Mouse (Mus musculus) T-helper 1 cell (primary cell): ENCODE data around the gene Jam2.

Source experiments
- in situ Hi-C: fragments of 300-600 bp; cut with MboI, MseI; formaldehyde crosslinking; loops from one replicate; pipeline ENCODE4 v1.15.1; 2025; ENCODE audit warnings: high pct_unique_total_duplicates

Gene Jam2

DNA sequence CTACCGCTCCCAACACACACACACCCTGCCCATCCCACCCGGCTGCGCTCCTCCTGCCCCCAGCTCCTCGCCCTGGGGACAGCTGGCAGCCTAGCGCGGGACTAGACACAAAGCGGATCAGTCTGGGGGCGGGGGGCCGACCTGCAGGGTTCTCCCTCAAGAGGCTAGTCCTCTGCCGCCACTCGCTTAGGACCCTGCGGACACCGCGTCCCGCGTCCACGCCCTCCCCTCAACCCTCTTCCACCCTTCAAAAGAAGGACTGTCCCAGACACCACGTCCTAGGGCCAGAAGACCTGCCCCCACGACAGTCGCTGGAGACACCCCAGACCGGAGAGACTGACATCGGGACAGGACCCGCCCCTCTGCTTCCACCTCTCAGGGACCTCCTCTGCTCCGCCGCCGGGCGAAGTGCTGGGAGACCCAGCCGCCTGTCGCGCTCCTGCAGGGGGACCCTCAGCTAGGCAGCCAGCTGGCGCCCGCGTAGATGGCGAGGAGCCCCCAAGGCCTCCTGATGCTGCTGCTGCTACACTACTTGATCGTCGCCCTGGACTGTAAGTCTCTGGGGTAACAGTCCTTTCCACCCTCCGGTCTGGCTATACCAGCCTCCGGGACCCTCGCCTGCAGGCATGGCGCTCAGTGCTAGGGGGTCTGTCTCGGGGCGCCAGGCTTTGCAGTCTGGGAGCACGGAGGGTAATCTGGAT, at the start of gene Jam2:
TSS of gene Jam2 (plus strand) at position 121 of the 701 bp plus-strand sequence.
- in situ Hi-C loops: loop anchor here (5.0 to 10.0 kb wide), 2 partner anchors 37 to 59 kb away; partner anchors contain the start of gene Mrpl39

DNA sequence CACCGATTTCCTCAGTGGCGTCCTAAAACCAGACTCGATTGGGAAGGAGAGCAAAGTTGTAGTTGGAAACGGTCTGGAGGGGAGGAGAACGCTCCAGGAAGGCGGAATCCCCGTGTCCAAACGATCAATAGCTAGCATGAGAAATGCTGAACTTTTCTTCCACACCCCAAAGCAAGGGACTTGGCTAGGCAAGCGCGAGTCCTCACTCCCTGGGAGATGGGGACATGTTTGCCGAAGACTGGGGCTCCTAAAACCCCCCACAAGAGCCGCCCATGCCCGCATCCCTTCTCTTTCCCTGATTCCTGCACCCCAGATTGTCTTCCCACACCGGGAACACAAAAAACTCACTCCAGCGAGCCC, 39.1 kb upstream of the Jam2 start:
- in situ Hi-C loops: loop anchor here (5.0 kb wide), 2 partner anchors 38 to 98 kb away; partner anchors contain the start of genes Gabpa and Jam2

- in situ Hi-C loops: loop anchor here (5.0 kb wide), 2 partner anchors 37 to 97 kb away; partner anchors contain the start of genes Gabpa and Jam2
These were observed 38.5 kb upstream of the Jam2 start, which contains the start of gene Mrpl39 for GRCm38 (mm10) chr16:84735166-84736105. Gene Mrpl39 (minus strand): TSS chr16:84735742.

GRCm38 (mm10) chr16:84737358-84737757, 36.6 kb upstream of the Jam2 start:
- in situ Hi-C loops: loop anchor here (5.0 kb wide), 2 partner anchors 35 to 95 kb away; partner anchors contain the start of genes Gabpa and Jam2

- in situ Hi-C loops: no loop called here
These were observed 29.0 kb upstream of the Jam2 start for GRCm38 (mm10) chr16:84744703-84745490.

DNA sequence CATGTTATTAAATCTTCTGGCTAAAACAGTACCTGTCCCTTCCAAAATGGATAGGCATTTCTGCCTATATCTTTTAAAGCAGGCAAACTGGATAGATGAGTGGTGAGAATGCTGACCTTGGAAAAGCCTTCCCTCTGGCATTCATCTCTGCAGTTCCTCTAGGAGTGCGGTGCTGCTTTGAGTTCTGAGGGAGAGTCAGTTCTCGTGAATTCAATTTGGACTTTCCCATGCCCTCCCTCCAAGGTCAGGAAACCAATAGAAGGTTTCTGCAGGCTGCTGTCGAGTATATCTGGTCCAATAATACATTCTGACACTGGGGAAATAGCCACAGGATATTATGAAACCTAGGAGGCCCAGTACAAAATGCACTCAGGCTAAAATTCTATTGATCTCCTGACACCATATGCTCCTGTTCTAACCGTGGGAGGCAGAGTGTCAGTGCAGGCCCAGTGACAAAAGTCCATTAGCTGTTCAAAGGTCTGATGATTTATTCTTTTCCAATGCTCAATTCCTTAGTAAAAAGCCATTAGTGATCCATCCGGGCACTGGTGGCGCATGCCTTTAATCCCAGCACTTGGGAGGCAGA, 28.1 kb upstream of the Jam2 start:
- in situ Hi-C loops: no loop called here

DNA sequence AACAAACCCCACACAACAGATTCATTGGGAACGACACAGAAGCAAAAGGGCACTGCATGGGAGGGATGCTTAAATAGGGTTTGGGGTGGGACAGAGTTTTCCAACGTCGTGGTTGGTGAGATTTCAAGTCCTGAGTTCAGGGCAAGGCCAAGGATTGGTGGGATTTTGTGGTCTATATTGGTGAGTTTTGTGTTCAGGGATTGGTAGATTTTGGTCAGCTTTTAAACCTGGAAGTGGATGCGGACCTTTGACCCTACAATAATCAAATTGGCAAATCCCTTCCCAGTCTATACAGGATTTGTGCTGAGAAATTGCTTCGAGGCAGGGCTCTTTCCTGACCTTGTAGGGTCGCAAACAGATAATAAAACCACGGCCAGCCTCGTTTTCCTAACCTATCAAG, 6.0 kb upstream of the Jam2 start:
- in situ Hi-C loops: no loop called here

DNA sequence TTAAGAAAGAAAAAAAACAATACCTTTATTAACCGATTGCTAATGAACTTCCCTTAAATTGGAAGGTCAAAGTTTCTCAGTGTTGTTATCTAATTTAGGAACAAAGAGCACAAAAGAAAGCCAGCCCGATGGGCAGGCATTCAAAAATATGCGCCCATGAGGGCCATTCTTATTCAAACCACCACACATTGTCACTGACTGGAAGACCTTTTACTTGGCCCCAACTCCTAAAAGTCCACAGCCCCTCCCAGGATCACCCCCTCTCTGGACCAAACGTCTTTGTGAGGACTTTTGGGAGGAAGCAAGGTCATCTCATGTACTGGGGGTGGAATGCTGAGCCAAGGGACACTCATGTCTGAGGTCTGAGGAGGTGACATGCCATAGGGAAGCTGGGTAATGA, 4.7 kb upstream of the Jam2 start:
- in situ Hi-C loops: no loop called here

- in situ Hi-C loops: loop anchor here (5.0 to 10.0 kb wide), 2 partner anchors 33 to 55 kb away; partner anchors contain the start of gene Mrpl39
These were observed 4.1 kb upstream of the Jam2 start for GRCm38 (mm10) chr16:84769619-84770464.

DNA sequence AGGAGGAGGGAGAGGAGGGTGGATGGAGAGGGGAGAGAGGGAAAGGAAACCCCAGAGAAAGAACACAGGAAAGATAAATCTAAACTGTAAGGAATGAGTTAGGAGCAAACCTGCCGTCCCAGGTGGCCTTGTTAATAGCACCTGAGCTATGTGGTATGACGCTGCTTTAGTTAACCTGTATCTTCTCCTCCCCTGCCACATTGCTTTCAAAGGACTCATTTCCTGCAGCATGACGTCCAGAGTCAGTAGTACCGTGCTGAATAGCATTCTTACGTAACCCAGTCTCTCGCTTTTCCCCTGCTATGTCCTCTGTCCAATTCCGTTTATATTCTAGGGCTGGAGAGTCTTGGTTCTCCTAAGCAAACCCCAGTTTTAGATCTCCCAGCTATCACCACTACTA, 3.0 kb upstream of the Jam2 start:
- in situ Hi-C loops: loop anchor here (5.0 to 10.0 kb wide), 2 partner anchors 34 to 56 kb away; partner anchors contain the start of gene Mrpl39

- in situ Hi-C loops: loop anchor here (5.0 to 10.0 kb wide), 2 partner anchors 34 to 57 kb away; partner anchors contain the start of gene Mrpl39
These were observed 2.5 kb upstream of the Jam2 start for GRCm38 (mm10) chr16:84771461-84771860.

DNA sequence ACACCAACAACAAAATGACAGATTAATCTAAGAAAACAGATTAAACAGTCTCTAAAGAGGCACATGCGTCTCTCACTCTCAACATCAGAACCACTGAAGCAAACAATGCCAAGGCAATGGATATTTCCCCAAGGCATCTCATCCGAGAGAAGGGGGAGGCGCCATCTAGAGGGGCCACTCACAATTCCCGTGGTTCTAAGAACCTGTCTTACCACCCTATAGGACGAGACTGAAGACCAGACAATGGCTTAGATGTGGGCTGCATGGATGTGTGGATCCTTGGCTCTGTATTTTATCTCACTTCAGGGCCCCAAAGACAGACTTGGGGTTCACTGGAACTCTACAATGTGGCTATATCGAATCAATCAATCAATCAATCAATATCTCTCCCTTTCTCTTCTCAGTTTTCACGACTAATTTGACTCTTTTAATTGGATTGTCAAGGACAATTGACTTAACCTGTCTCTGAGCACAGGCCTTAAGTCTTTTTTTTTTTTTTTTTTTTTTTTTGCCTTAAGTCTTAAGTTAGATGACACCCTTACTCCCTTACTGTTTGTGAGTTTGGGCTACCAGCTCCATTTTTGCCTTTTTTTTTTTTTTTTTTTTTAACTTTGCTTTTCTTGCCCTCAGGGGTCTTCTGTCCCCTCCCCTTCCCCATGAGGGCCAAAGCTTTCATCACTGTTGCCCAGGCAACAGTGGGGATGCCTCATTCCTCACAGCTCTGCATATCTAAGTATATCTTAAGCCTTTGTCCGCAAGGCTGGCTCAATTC, 1.2 kb upstream of the Jam2 start:
- in situ Hi-C loops: loop anchor here (5.0 to 10.0 kb wide), 2 partner anchors 35 to 58 kb away; partner anchors contain the start of gene Mrpl39

DNA sequence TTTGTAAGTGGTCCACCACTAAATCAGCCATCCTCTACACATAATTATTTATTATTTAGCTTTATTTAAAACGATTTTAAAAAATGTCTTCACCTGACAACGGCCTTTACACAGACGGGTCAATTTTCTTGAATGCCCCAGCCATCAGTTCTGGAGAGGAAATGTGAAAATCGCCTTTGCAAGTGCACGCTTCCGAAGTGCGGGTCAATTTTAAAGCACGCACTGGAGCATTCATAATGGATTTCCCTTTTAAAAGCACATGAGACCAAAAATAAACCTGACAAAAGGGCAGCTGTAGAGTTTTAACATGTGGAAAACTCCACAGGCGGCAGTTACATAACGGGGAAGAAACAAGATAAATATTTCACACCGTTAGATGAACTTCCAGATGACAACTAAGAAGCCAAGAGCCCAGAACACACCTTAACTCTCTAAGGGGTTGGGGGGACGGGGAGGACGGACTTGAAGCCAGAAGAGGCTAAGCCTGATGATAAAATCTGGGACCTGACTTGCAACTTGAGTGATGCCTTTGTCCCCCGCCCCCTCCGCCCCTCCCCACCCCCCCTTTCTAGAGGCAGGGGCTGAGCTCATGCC, 558 bp upstream of the Jam2 start:
- in situ Hi-C loops: loop anchor here (5.0 to 10.0 kb wide), 2 partner anchors 36 to 59 kb away; partner anchors contain the start of gene Mrpl39

- in situ Hi-C loops: loop anchor here (5.0 to 10.0 kb wide), 2 partner anchors 37 to 60 kb away; partner anchors contain the start of gene Mrpl39
These were observed 873 bp downstream of the Jam2 start for GRCm38 (mm10) chr16:84774761-84775231.

- in situ Hi-C loops: loop anchor here (10.0 kb wide), 1 partner anchor 61 kb away; no protein-coding TSS in a partner anchor
These were observed 1.4 kb downstream of the Jam2 start for GRCm38 (mm10) chr16:84775356-84775755.

GRCm38 (mm10) chr16:84776089-84776784, 2.3 kb downstream of the Jam2 start:
- in situ Hi-C loops: loop anchor here (10.0 kb wide), 1 partner anchor 61 kb away; no protein-coding TSS in a partner anchor

- in situ Hi-C loops: loop anchor here (10.0 kb wide), 1 partner anchor 64 kb away; no protein-coding TSS in a partner anchor
These were observed 4.5 kb downstream of the Jam2 start for GRCm38 (mm10) chr16:84778431-84778830.
